Mouse (Mus musculus): ENCODE measurements around the gene Slc13a5. TPM values are rescaled to one million over a fixed set of nuclear protein-coding genes. Genes with fewer than 3 reads are reported as not detected.

Gene Slc13a5
- polyA plus RNA-seq, 1 experiment: 0.16 TPM

DNA sequence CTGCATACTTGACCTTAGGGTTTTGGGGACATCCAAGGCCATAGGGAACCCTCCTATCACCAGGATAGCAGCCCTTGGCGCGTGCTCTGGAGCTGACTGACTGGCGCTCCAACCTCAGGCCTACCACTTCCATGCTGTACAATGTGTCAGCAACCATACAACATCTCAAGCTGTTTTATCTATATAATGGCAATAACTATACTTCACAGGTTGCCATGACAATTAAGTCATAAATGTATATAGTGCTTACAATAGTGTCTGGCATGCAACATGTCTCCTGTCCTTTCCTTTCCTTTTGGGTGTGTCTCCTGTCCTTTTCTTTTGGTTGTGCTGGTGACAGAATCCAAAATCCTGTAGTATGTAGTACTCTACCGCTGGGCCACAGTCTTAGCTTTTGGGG is 11.4 kb downstream of the Slc13a5 start:
- H3ac ChIP-seq (ENCODE audit: control insufficient read depth, insufficient read length, low read depth): no peak overlapping the region
- TF ChIP-seq MYOD1 (IDR thresholded peaks at IDR 0.05; ENCODE audit: control insufficient read depth, insufficient read length, low read depth) (no peak), MAX (IDR thresholded peaks at IDR 0.05) (no peak), USF1 (IDR thresholded peaks at IDR 0.05; ENCODE audit: low read depth) (no peak), FOSL1 (IDR thresholded peaks at IDR 0.05; ENCODE audit: insufficient read depth, low read length, poor library complexity, severe bottlenecking) (no peak), MYOG (IDR thresholded peaks at IDR 0.05; ENCODE audit: control insufficient read depth, extremely low read depth, insufficient read length) (no peak), CTCF (IDR thresholded peaks at IDR 0.05; ENCODE audit: control insufficient read depth, insufficient read depth, insufficient read length) (no peak), CEBPB (IDR thresholded peaks at IDR 0.05; ENCODE audit: low read depth) (no peak)
- no peaks in the 10 kb centered on the region for H3K36me3 ChIP-seq (ENCODE audit: control insufficient read depth, insufficient read depth)
- no peaks in the 10 kb centered on the region for H3K79me2 ChIP-seq (ENCODE audit: control insufficient read depth, insufficient read depth)
- no peaks in the 10 kb centered on the region for H3K79me3 ChIP-seq (ENCODE audit: low read depth)
- H3K27me3 ChIP-seq (ENCODE audit: control insufficient read depth, insufficient read depth, insufficient read length): peaks cover 10% of the 10 kb centered on the region
- no peak overlapping the region for H3K4me3 ChIP-seq (ENCODE audit: insufficient read depth, poor library complexity, severe bottlenecking)

GRCm38 (mm10) chr11:72245196-72245753 is 21.7 kb downstream of the Slc13a5 start:
- no peaks in the 10 kb centered on the region for H3K79me2 ChIP-seq (ENCODE audit: control insufficient read depth, insufficient read depth)
- TF ChIP-seq MYOG (IDR thresholded peaks at IDR 0.05; ENCODE audit: control insufficient read depth, extremely low read depth, insufficient read length) (no peak), CTCF (IDR thresholded peaks at IDR 0.05; ENCODE audit: control insufficient read depth, insufficient read depth, insufficient read length) (no peak), USF1 (IDR thresholded peaks at IDR 0.05; ENCODE audit: low read depth) (no peak), MAX (IDR thresholded peaks at IDR 0.05) (no peak), CEBPB (IDR thresholded peaks at IDR 0.05; ENCODE audit: low read depth) (no peak), MYOD1 (IDR thresholded peaks at IDR 0.05; ENCODE audit: control insufficient read depth, insufficient read length, low read depth) (no peak), FOSL1 (IDR thresholded peaks at IDR 0.05; ENCODE audit: insufficient read depth, low read length, poor library complexity, severe bottlenecking) (no peak)
- H3ac ChIP-seq (ENCODE audit: control insufficient read depth, insufficient read length, low read depth): no peak overlapping the region
- H3K4me3 ChIP-seq (ENCODE audit: insufficient read depth, poor library complexity, severe bottlenecking): no peak overlapping the region
- H3K27me3 ChIP-seq (ENCODE audit: control insufficient read depth, insufficient read depth, insufficient read length): peaks cover 25% of the 10 kb centered on the region
- no peaks in the 10 kb centered on the region for H3K79me3 ChIP-seq (ENCODE audit: low read depth)
- H3K36me3 ChIP-seq (ENCODE audit: control insufficient read depth, insufficient read depth): no peaks in the 10 kb centered on the region

- no peaks in the 10 kb centered on the region for H3K79me2 ChIP-seq (ENCODE audit: control insufficient read depth, insufficient read depth)
Observed at GRCm38 (mm10) chr11:72240062-72240860, 26.8 kb downstream of the Slc13a5 start.

DNA sequence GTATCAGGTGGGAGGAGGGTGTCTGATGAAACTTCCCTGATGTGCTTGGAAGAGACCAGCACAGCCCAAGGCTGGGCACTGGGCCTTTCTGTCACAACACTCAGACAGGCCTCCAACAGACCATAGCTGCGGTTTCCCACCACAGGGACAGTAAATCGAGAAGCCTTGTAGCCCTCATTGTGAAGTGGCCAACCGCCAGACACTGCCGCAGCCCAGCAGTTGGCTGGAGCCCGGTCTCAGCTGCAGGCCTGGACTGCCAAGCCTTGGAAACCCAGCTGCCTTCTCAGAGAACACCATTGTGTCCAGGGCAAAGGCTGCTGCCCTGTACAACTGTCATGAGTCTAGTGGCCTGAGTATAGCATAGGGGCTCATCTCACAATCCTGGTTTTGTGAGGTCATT is 33.0 kb downstream of the Slc13a5 start:
- Histone ChIP-seq H3ac (ENCODE audit: control insufficient read depth, insufficient read length, low read depth) (no peak overlapping the region), H3K27me3 (ENCODE audit: control insufficient read depth, insufficient read depth, insufficient read length) (no peaks in the 10 kb centered on the region), H3K79me2 (ENCODE audit: control insufficient read depth, insufficient read depth) (no peaks in the 10 kb centered on the region), H3K36me3 (ENCODE audit: control insufficient read depth, insufficient read depth) (no peaks in the 10 kb centered on the region), H3K4me3 (ENCODE audit: insufficient read depth, poor library complexity, severe bottlenecking) (no peak overlapping the region), H3K79me3 (ENCODE audit: low read depth) (no peaks in the 10 kb centered on the region)
- TF ChIP-seq CEBPB (IDR thresholded peaks at IDR 0.05; ENCODE audit: low read depth): no peak

More at GRCm38 (mm10) chr11:72240062-72240860, 26.8 kb downstream of the Slc13a5 start:
- H3ac ChIP-seq (ENCODE audit: control insufficient read depth, insufficient read length, low read depth): no peak overlapping the region
- no peaks in the 10 kb centered on the region for H3K36me3 ChIP-seq (ENCODE audit: control insufficient read depth, insufficient read depth)
- H3K27me3 ChIP-seq (ENCODE audit: control insufficient read depth, insufficient read depth, insufficient read length): peaks cover 16% of the 10 kb centered on the region
- H3K4me3 ChIP-seq (ENCODE audit: insufficient read depth, poor library complexity, severe bottlenecking): no peak overlapping the region
- no peaks in the 10 kb centered on the region for H3K79me3 ChIP-seq (ENCODE audit: low read depth)
- no peak for TF ChIP-seq MAX (IDR thresholded peaks at IDR 0.05)
- no peak for TF ChIP-seq CEBPB (IDR thresholded peaks at IDR 0.05; ENCODE audit: low read depth)
- no peak for TF ChIP-seq MYOD1 (IDR thresholded peaks at IDR 0.05; ENCODE audit: control insufficient read depth, insufficient read length, low read depth)
- TF ChIP-seq FOSL1 (IDR thresholded peaks at IDR 0.05; ENCODE audit: insufficient read depth, low read length, poor library complexity, severe bottlenecking): no peak
- TF ChIP-seq USF1 (IDR thresholded peaks at IDR 0.05; ENCODE audit: low read depth): no peak
- TF ChIP-seq MYOG (IDR thresholded peaks at IDR 0.05; ENCODE audit: control insufficient read depth, extremely low read depth, insufficient read length): no peak
- TF ChIP-seq CTCF (IDR thresholded peaks at IDR 0.05; ENCODE audit: control insufficient read depth, insufficient read depth, insufficient read length): no peak

DNA sequence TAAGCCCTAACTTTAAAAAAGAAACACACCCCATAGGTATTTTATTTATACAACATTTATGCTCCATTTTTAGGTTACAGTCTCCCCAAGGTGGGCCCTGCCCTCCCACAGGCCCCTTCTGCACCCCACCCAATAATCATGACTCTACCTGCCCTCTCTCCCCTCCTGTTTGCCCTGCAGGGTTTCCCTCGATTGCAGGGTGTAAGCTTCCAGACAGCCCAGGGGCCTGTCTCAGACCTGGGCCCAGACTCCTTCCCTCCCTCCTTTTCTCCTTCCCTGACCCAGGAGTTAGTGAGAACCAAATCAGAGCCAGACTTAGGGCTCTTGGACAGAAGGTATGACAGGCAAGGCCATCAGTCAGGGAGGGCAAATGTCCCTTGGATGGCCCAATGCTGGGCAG is 34.0 kb downstream of the Slc13a5 start:
- no peak overlapping the region for H3K4me3 ChIP-seq (ENCODE audit: insufficient read depth, poor library complexity, severe bottlenecking)
- no peaks in the 10 kb centered on the region for H3K27me3 ChIP-seq (ENCODE audit: control insufficient read depth, insufficient read depth, insufficient read length)
- no peak overlapping the region for H3ac ChIP-seq (ENCODE audit: control insufficient read depth, insufficient read length, low read depth)
- no peaks in the 10 kb centered on the region for H3K79me3 ChIP-seq (ENCODE audit: low read depth)
- TF ChIP-seq MAX (IDR thresholded peaks at IDR 0.05): no peak
- TF ChIP-seq CEBPB (IDR thresholded peaks at IDR 0.05; ENCODE audit: low read depth): no peak
- TF ChIP-seq MYOG (IDR thresholded peaks at IDR 0.05; ENCODE audit: control insufficient read depth, extremely low read depth, insufficient read length): no peak
- no peak for TF ChIP-seq MYOD1 (IDR thresholded peaks at IDR 0.05; ENCODE audit: control insufficient read depth, insufficient read length, low read depth)
- no peak for TF ChIP-seq USF1 (IDR thresholded peaks at IDR 0.05; ENCODE audit: low read depth)
- no peak for TF ChIP-seq FOSL1 (IDR thresholded peaks at IDR 0.05; ENCODE audit: insufficient read depth, low read length, poor library complexity, severe bottlenecking)
- no peak for TF ChIP-seq CTCF (IDR thresholded peaks at IDR 0.05; ENCODE audit: control insufficient read depth, insufficient read depth, insufficient read length)
- no peaks in the 10 kb centered on the region for H3K36me3 ChIP-seq (ENCODE audit: control insufficient read depth, insufficient read depth)
- H3K79me2 ChIP-seq (ENCODE audit: control insufficient read depth, insufficient read depth): no peaks in the 10 kb centered on the region

Data from C2C12 (cell line).